Mouse (Mus musculus): ENCODE measurements around the gene Dnase2b.

Dnase2b gene

DNA sequence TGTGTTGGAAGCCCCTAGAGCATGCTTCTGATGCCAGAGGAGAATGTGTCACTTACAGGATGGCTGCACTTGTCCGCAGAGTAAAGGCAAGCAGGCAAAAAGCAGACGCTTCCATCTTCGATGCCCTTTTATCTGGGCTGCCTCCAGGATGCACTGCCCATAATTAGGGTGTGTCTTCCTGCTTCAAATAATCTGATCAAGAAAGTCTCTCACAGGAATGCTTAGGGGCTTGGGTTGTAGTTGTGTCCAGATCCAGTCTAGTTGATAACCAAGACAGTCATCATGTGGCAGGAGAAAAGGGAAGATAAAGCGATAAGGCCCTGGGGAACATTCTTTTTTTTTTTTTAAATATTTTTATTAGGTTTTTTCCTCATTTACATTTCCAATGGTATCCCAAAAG lies at the start of gene Dnase2b:
TSS of gene Dnase2b (minus strand) at position 101 of the 400 bp plus-strand sequence.
- no peak for DNase-seq (ENCODE audit: low spot score in 2 of 2)

- no peak for DNase-seq (ENCODE audit: low spot score in 2 of 2)
Observed at GRCm38 (mm10) chr3:146661907-146662306, 46.5 kb upstream of the Dnase2b start.

GRCm38 (mm10) chr3:146661001-146661400 lies 45.6 kb upstream of the Dnase2b start:
- no peak for DNase-seq (ENCODE audit: low spot score in 2 of 2)

DNA sequence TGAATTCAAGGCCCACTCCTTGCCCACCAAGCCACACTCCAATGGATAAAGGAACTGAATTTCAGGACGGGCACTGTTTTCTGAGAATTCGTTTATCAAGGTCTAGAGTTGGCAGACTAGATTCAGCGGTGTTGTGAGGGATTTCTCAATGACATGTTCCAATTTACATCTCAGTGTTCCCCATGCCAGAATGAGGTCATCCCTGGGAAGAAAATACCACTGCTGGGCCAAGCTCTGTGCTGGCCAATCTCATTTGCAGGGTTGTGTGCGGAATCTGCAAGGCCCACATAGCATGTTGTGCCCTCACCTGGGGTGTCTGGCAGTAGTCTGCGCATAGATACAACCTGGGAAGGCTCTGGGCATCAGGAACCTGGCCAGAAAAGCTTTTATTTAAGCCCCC lies 43.9 kb upstream of the Dnase2b start:
- no peak for DNase-seq (ENCODE audit: low spot score in 2 of 2)

DNA sequence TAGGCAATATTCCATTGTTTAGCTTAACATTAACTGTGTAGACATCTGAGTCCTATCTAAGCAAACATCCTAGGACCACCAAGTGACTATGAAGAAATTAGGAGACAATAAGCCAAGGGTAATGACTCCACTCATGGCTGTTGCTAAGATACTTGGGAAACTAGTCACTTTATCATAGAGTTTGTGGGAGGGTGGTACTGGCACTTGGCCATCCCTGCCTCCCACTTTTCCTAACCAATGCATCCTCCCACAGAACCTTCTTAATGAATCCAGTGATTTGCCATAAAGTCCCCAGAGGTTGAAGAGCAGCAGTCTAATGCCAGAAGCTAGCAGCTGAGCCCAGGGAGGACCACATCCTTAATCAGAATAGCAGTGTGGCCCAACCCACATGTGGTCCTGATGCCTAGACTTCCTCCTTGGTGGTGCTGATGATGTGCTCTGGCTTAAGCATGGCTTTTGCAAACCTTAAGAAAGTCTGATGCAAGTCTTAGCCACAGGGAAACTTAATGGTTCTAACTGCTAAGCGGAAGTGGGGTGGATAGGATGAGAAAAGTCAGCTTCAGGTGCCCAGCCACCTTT lies 42.8 kb upstream of the Dnase2b start:
- no peak for DNase-seq (ENCODE audit: low spot score in 2 of 2)

GRCm38 (mm10) chr3:146657433-146657832 lies 42.0 kb upstream of the Dnase2b start:
- DNase-seq (ENCODE audit: low spot score in 2 of 2), result no peak

DNA sequence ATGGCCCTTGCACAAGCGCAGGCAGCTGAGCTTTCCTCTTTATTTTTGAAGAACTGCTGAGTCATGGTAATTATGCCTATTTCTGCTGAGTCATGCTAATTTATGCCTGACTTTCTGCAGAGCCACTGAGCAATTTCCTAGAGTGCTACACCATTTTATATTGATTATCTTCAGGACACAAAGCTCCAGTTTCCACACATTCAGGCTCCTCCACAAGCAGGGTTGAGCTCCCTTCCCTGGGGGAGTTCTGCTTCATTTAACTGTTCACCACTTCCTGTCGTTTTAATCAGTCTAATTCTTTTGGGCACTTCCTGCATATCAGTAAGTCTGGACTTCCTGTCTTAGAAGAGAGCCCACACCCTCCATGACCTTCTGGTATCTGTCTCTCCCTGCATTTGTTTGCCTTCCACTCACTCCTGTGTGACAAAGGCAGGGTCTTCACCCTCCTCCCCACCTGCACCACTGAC lies 39.7 kb upstream of the Dnase2b start:
- no peak for DNase-seq (ENCODE audit: low spot score in 2 of 2)

GRCm38 (mm10) chr3:146653692-146654091 lies 38.3 kb upstream of the Dnase2b start:
- DNase-seq (ENCODE audit: low spot score in 2 of 2), result no peak

GRCm38 (mm10) chr3:146652431-146652830 lies 37.0 kb upstream of the Dnase2b start:
- DNase-seq (ENCODE audit: low spot score in 2 of 2), result no peak

GRCm38 (mm10) chr3:146651217-146651616 lies 35.8 kb upstream of the Dnase2b start, which contains the start of gene 4930503B20Rik:
Gene 4930503B20Rik (minus strand): TSS chr3:146651317.
- DNase-seq (ENCODE audit: low spot score in 2 of 2), result no peak

GRCm38 (mm10) chr3:146650716-146651115 lies 35.3 kb upstream of the Dnase2b start:
- no peak for DNase-seq (ENCODE audit: low spot score in 2 of 2)

- no peak for DNase-seq (ENCODE audit: low spot score in 2 of 2)
Observed at GRCm38 (mm10) chr3:146649311-146649894, 34.0 kb upstream of the Dnase2b start.

GRCm38 (mm10) chr3:146641818-146642427 lies 26.5 kb upstream of the Dnase2b start:
- DNase-seq (ENCODE audit: low spot score in 2 of 2), result no peak

DNA sequence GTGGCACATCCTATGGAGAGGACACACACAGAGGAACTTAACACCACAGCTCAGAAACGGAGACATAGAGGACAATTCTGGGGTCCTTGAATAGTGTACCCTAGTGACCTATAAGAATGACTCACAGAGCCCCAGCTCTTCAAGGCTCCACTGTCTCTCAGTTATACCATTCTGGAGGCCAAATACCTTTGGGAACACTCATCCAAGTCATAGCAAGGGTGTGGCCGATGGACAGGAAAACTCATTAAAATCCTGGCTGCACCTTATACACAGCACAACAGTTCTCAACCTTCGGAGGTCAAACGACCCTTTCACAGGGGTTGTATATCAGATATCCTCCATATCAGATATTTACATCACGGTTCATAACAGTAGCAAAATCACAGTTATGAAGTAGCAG lies 17.1 kb upstream of the Dnase2b start:
- no peak for DNase-seq (ENCODE audit: low spot score in 2 of 2)

DNA sequence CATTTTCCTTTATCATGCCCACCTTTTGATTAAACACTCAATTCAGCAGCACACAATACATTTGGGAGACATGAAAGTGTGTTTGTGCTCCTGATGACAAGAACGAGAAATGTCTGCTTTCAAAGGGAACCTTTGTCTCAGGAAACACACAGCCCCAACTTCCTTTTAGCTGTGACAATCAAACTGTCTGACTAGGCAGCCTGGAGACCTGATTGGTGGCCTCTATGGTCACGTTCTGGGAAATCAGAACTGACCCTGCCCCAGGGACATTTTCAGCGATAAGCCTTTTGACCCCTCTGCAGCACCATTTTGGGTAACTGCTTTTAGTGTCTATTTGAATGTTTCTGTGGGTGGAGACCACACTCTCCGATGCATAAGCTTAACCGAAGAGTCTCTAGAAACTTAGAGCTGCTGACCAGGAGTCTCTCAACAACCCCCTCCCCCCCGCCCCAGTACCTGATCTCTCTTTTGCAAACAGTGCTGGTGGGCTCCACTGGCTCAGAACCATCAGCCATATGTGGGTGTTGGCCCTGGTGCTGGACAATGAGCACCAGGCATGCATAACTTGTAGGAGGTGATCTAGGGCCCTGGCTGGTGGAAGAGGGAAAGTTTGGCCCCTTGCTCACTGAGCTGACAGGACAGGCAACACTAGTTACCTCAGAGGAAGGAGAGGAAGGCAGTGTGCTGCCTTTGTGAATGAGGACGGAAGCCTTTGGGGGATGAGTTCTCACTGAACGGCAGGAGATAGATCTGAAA lies 13.0 kb upstream of the Dnase2b start:
- no peak for DNase-seq (ENCODE audit: low spot score in 2 of 2)

DNA sequence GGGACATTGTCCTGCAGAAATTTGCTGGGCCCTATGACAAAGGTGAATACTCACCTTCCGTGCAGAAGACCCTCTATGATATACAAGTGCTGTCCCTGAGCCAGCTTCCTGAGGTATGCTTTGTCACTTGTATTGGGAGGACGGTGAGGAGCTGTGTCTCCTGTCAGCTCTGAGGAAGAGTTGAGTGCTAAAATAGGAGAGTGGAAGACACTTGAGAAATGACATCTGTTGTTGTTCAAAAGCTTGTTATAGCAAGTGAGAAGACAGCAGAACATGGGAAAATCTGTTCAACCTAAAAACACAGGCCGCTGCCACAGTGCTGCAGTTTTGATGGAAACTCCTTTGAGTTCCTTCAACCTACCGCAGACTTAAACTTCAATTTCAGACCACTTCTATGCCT lies 10.4 kb upstream of the Dnase2b start:
- no peak for DNase-seq (ENCODE audit: low spot score in 2 of 2)

DNA sequence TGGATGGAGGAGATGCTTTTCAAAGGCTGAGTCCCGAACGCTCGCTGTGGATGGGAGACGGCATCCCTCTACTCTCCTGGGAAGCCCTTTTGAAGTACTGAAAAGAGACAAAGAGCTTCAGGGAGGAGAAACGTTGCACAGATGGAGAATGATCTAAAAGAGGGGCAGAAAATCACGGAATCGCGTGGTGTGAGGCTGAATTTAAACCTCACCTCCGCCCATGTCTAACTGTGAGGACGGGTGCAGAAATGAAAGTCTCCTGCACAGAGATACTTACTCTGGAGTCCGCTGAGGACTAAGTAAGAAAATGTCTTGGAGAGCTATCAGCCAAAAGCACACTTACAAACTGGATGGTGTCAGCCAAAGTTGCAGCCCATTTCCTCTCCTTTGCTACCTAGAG lies 6.6 kb upstream of the Dnase2b start:
- DNase-seq (ENCODE audit: low spot score in 2 of 2), result no peak

DNA sequence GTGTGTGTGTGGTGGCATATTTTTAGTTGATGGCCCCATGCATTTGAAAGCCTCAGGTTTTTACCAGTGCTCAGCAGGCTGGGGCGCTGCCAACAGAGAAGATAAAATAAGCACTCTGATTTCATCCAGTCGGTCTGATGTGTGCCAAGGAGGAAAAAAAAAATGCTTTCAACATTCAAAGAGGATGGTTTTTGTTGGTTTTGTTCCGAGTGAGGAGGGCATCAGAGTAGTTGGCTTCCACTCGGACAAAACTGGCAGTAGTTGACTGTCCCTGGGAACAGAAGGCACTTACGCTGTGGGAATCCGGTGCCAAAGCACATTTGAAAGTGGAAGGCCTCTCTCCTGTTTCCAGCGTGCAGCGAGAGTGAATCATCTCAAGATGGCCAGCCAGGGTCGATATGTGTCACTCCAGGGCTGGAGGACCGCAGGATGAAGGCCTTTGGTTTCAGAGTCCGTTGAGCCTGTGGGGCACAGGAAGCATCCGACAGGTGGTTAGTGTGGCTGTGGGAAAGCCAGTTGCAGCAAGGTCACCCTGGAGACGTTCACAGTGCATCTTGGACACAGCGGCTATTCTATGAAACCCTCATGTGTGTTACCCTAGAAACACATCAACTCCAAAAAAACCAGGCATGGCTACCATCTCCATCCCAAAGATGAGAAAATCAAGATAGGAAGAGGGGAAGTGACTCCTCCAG lies 5.3 kb upstream of the Dnase2b start:
- DNase-seq (ENCODE audit: low spot score in 2 of 2), result no peak

DNA sequence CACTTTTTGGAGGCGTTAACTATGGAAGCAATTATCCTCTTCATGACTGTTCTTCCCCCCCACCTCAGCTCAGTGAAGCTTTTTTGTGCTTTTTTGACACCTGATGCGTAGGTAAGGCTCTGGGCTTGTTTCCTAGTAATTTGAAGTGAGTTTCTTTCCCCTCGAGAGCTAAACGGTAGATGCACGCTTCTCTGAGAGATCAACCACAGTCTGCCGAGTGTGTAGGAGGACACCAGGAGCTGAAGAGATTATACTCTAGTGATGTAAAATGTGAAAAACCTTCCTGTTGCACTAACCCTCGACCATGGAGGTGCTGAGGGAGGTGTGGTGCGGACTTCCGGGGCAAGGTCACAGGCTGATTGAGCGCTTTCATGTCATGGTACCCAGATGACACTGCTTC lies 4.7 kb upstream of the Dnase2b start:
- no peak for DNase-seq (ENCODE audit: low spot score in 2 of 2)

- no peak for DNase-seq (ENCODE audit: low spot score in 2 of 2)
Observed at GRCm38 (mm10) chr3:146618357-146618756, 3.0 kb upstream of the Dnase2b start.

GRCm38 (mm10) chr3:146617946-146618345 lies 2.5 kb upstream of the Dnase2b start:
- DNase-seq (ENCODE audit: low spot score in 2 of 2), result no peak

All from urinary bladder, postnatal 36 days (tissue).